Mouse (Mus musculus): ENCODE data around the gene Gfral.

GRCm38 (mm10) chr9:76237946-76238345 is 24.5 kb upstream of the Gfral start:
- TF ChIP-seq TAL1 (IDR thresholded peaks at IDR 0.05; ENCODE audit: low read length) = peak; percentile 17; the same call in 1 of the 3 replicates
- TF ChIP-seq GATA1 (IDR thresholded peaks at IDR 0.05; ENCODE audit: low read length) = no peak
